Mouse (Mus musculus) bone marrow macrophage, adult 2 months (primary cell): Measurements from ENCODE around the gene Vmn1r212. TPM values are rescaled to one million over a fixed set of nuclear protein-coding genes. Genes with fewer than 3 reads are reported as not detected.
"Not testable (repeated sequence)": the region's sequence is repeated elsewhere in the genome, so short reads cannot be mapped to it uniquely, and the experiment has no call there.

Experiments used
- H3K27ac ChIP-seq: 2 replicates; pipeline ENCODE4 v1.5.1; 2012; ENCODE audit warnings: low read depth, low read length; ENCODE audit not compliant: insufficient read depth
- H3K4me1 ChIP-seq: 2 replicates; pipeline ENCODE4 v1.6.1; 2012; ENCODE audit warnings: low read length; ENCODE audit not compliant: control insufficient read depth, insufficient read depth
- H3K4me3 ChIP-seq: 2 replicates; pipeline ENCODE4 v1.5.1; 2012; ENCODE audit warnings: mild to moderate bottlenecking, low read length, moderate library complexity; ENCODE audit not compliant: insufficient read depth
- CTCF ChIP-seq: IDR thresholded peaks from 2 replicates; pipeline ENCODE4 v1.5.1; 2012; ENCODE audit warnings: low read depth, mild to moderate bottlenecking, low read length, moderate library complexity
- POLR2A ChIP-seq: IDR thresholded peaks from 2 replicates; pipeline ENCODE4 v1.6.1; 2012; ENCODE audit warnings: mild to moderate bottlenecking, low read depth, low read length, borderline replicate concordance
- polyA plus RNA-seq: library from polyadenylated mRNA; stranded (reverse); fragments of >200 nt; gene quantifications from 2 replicates; pipeline ENCODE4 v1.2.4, GENCODE M21; 2012; ENCODE audit not compliant: missing spikeins, insufficient read depth, insufficient read length

Gene Vmn1r212
- polyA plus RNA-seq: not detected in 2 replicates

- TF ChIP-seq POLR2A (no peak), CTCF (no peak)
- Histone ChIP-seq H3K4me3 (no peak within 1 kb of the TSS), H3K27ac (no peak within 1 kb of the TSS), H3K4me1 (no peaks in the 10 kb centered on the region)
Measured at GRCm38 (mm10) chr13:22884105-22884504, at the start of gene Vmn1r212. TSS of gene Vmn1r212 (minus strand) at chr13:22884205.

GRCm38 (mm10) chr13:22879257-22879656 lies 4.7 kb downstream of the Vmn1r212 start:
- Histone ChIP-seq H3K4me3 (no peak overlapping the region), H3K4me1 (no peaks in the 10 kb centered on the region), H3K27ac (no peak overlapping the region)
- TF ChIP-seq POLR2A: no peak
- TF ChIP-seq CTCF: no peak

GRCm38 (mm10) chr13:22857461-22857860 lies 26.5 kb downstream of the Vmn1r212 start, which contains the start of gene Vmn1r211:
TSS of gene Vmn1r211 (minus strand) at chr13:22857561.
- H3K4me1 ChIP-seq: no peaks in the 10 kb centered on the region
- H3K27ac ChIP-seq: no peak within 1 kb of the TSS
- TF ChIP-seq CTCF (no peak), POLR2A (no peak)
- no peak within 1 kb of the TSS for H3K4me3 ChIP-seq

GRCm38 (mm10) chr13:22854760-22855159 lies 29.2 kb downstream of the Vmn1r212 start:
- H3K4me3 ChIP-seq: no peak overlapping the region
- no peak overlapping the region for H3K27ac ChIP-seq
- H3K4me1 ChIP-seq: no peaks in the 10 kb centered on the region
- TF ChIP-seq CTCF: no peak
- no peak for TF ChIP-seq POLR2A

- no peak overlapping the region for H3K27ac ChIP-seq
- TF ChIP-seq POLR2A (no peak), CTCF (no peak)
- no peak overlapping the region for H3K4me3 ChIP-seq
- H3K4me1 ChIP-seq: no peaks in the 10 kb centered on the region
Measured at GRCm38 (mm10) chr13:22846798-22847197, 37.2 kb downstream of the Vmn1r212 start.

GRCm38 (mm10) chr13:22844304-22844703 lies 39.7 kb downstream of the Vmn1r212 start:
- H3K4me3 ChIP-seq, H3K4me1 ChIP-seq, H3K27ac ChIP-seq: not testable (repeated sequence)

Other genes starting within 250 kb of the Vmn1r212 start
- gene Vmn1r207-ps, start 154.6 kb downstream of the Vmn1r212 start, polyA plus RNA-seq: 0.20 TPM in 1 of 2 replicates, not detected in the other
- 0.33 TPM in 1 of 2 replicates, not detected in the other for gene Vmn1r208, start 106.8 kb downstream of the Vmn1r212 start, polyA plus RNA-seq
- gene Vmn1r209, start 74.5 kb downstream of the Vmn1r212 start, polyA plus RNA-seq: not detected in 2 replicates
- not detected in 2 replicates for gene Vmn1r210, start 52.9 kb downstream of the Vmn1r212 start, polyA plus RNA-seq
- gene Vmn1r211, start 26.6 kb downstream of the Vmn1r212 start, polyA plus RNA-seq: not detected in 2 replicates
- not detected in 2 replicates for gene Vmn1r213, start 123.5 kb upstream of the Vmn1r212 start, polyA plus RNA-seq
- gene Vmn1r214, start 146.2 kb upstream of the Vmn1r212 start, polyA plus RNA-seq: not detected in 2 replicates
- not detected in 2 replicates for gene Vmn1r215, start 183.8 kb upstream of the Vmn1r212 start, polyA plus RNA-seq
- not detected in 2 replicates for gene Vmn1r217, start 234.0 kb upstream of the Vmn1r212 start, polyA plus RNA-seq
- 0.07 and 0.16 TPM in 2 replicates for gene Vmn1r218, start 248.9 kb upstream of the Vmn1r212 start, polyA plus RNA-seq